Mouse (Mus musculus): Measurements from ENCODE around the gene Utp15. TPM values are rescaled to one million over a fixed set of nuclear protein-coding genes. Genes with fewer than 3 reads are reported as not detected.

Utp15 gene
- total RNA-seq, 1 experiment from 2014 or later, result 47.2 TPM

Other genes starting within 250 kb of the Utp15 start
- gene Arhgef28, start 56.6 kb downstream of the Utp15 start, total RNA-seq (2017), result 4.1 and 5.3 TPM in 2 replicates
- gene Ankra2, start within 50 bp of the Utp15 start, total RNA-seq (2017), result 13.4 and 32.3 TPM in 2 replicates
- gene Gm21976, start 16.8 kb upstream of the Utp15 start, total RNA-seq (2017), result not detected in 2 replicates
- gene Btf3, start 54.0 kb upstream of the Utp15 start, total RNA-seq (2017), result 2,029 and 2,484 TPM in 2 replicates
- not detected in 2 replicates for gene Foxd1, start 91.2 kb upstream of the Utp15 start, total RNA-seq (2017)
- gene Gm10320, start 229.0 kb upstream of the Utp15 start, total RNA-seq (2017), result 2.4 and 4.7 TPM in 2 replicates